Mouse (Mus musculus) erythroblast, embryonic 14.5 days (primary cell): Measurements from ENCODE around the gene Ptger4.

Experiments used
- GATA1 ChIP-seq: IDR thresholded peaks from 2 replicates; pipeline ENCODE4 v1.6.1; 2012; ENCODE audit warnings: low read length, inconsistent platforms, mixed read lengths
- TAL1 ChIP-seq: IDR thresholded peaks from 3 replicates; pipeline ENCODE4 v1.6.1; 2012; ENCODE audit warnings: low read length, inconsistent platforms, mixed read lengths

DNA sequence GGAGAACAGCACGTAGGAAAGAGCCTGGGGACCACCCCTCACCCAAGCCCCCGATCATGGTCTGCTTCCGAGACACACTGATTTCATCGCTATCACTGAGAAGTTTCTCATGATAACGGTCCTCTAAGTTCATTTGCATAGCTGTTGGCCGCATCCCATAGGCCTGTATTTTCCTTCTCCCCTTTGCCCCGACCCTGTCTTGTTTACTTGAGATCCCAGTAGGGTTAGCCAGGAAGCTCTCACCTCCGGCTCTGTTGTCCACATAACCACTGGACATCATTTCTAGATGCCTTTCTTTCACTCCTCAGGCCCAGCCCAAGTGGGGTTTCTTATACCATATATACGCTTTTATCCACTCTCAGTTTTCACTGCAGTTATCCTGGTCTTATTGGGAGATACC lies 49.1 kb downstream of the Ptger4 start:
- no peak for TF ChIP-seq GATA1
- no peak for TF ChIP-seq TAL1
